Mouse (Mus musculus) neural tube, embryonic 11.5 days (tissue): ENCODE measurements around the gene Nme9. TPM values are rescaled to one million over a fixed set of nuclear protein-coding genes. Genes with fewer than 3 reads are reported as not detected.

ENCODE experiments used
- ATAC-seq: fragments of 200-750 bp; cut with Nextera tagmentation; 2 replicates; pipeline ENCODE4 v1.8.0; 2017; ENCODE audit warnings: moderate number of reproducible peaks, mild to moderate bottlenecking, moderate TSS enrichment, moderate library complexity; ENCODE audit not compliant: insufficient read depth, low FRiP score, low TSS enrichment
- DNase-seq: peaks from one replicate; pipeline ENCODE4 v3.0.0-alpha.2; 2015; ENCODE audit warnings: low spot score
- H3K27ac ChIP-seq: fragments of 300-500 bp; sonication (generic); 2 replicates; pipeline ENCODE4 v1.5.1; 2014; ENCODE audit warnings: low read depth, mild to moderate bottlenecking, low read length
- H3K27me3 ChIP-seq: fragments of 300-500 bp; sonication (generic); 2 replicates; pipeline ENCODE4 v1.6.1; 2014; ENCODE audit warnings: mild to moderate bottlenecking, low read length, mixed read lengths; ENCODE audit not compliant: control insufficient read depth, insufficient read depth
- H3K36me3 ChIP-seq: fragments of 300-500 bp; sonication (generic); 2 replicates; pipeline ENCODE4 v1.6.1; 2014; ENCODE audit warnings: mild to moderate bottlenecking, low read length, moderate library complexity, mixed read lengths; ENCODE audit not compliant: control insufficient read depth, insufficient read depth
- H3K4me1 ChIP-seq: fragments of 300-500 bp; sonication (generic); 2 replicates; pipeline ENCODE4 v1.6.1; 2014; ENCODE audit warnings: low read length, mixed read lengths; ENCODE audit not compliant: control insufficient read depth, insufficient read depth
- H3K4me2 ChIP-seq: fragments of 300-500 bp; sonication (generic); 2 replicates; pipeline ENCODE4 v1.6.1; 2014; ENCODE audit warnings: low read depth, mild to moderate bottlenecking, moderate library complexity
- H3K4me3 ChIP-seq: fragments of 300-500 bp; sonication (generic); 2 replicates; pipeline ENCODE4 v1.5.1; 2014; ENCODE audit warnings: low read depth, low read length
- H3K9ac ChIP-seq: fragments of 300-500 bp; sonication (generic); 2 replicates; pipeline ENCODE4 v1.6.1; 2014; ENCODE audit warnings: mild to moderate bottlenecking, low read length
- H3K9me3 ChIP-seq: fragments of 300-500 bp; sonication (generic); 2 replicates; pipeline ENCODE4 v1.6.1; 2016; ENCODE audit warnings: low read length; ENCODE audit not compliant: control insufficient read depth
- WGBS: fragments of 180-500 bp; shearing (Covaris S2); extraction: QIAGEN DNeasy Blood & Tissue Kit; methylation state at CpG from one replicate; pipeline ENCODE4 v1.1.7; 2014; 5-methylcytosine and 5-hydroxymethylcytosine counted together
- polyA plus RNA-seq: library from polyadenylated mRNA; unstranded; fragments of >200 nt; fragmentation: Nextera tagmentation; extraction: Ambion mirVana; gene quantifications from 2 replicates; pipeline ENCODE4 v1.2.1, GENCODE M21; 2014

Nme9 gene
- polyA plus RNA-seq = not detected in 2 replicates

DNA sequence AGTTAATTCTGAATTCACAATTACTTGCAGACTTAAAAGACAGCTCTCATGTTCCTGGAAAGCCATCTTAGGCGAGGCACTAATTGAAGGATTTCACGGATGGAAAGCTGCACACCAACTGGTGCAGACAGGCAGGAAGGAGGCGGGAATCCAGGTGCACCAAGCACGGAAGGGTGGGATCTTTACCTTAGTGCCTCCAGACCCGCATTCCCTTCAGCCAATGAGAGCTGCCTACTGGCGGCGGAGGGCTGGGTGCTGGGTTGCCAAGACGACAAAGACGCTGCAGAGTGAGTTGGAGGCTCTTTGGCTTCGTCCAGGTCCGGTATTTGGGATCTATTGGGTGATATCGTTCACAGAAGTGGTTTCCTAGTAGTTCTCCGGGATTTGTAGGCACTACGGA is at the start of gene Nme9:
Gene Nme9, plus strand, starts transcription at position 315 of the 400 bp plus-strand sequence.
- ATAC-seq (no peak), DNase-seq (no peak)
- H3K4me1 ChIP-seq = no peaks in the 10 kb centered on the region
- H3K27ac ChIP-seq = no peak within 1 kb of the TSS
- 10% methylated on average over 14 of the region's 14 CpGs for WGBS
- no peak within 1 kb of the TSS for H3K4me2 ChIP-seq
- H3K27me3 ChIP-seq = peaks cover 5% of the 10 kb centered on the region; the same call in 1 of the 2 replicates
- H3K9ac ChIP-seq = no peak within 1 kb of the TSS
- no peak within 1 kb of the TSS for H3K4me3 ChIP-seq
- no peaks in the 10 kb centered on the region for H3K36me3 ChIP-seq
- no peaks in the 10 kb centered on the region for H3K9me3 ChIP-seq

GRCm38 (mm10) chr9:99409280-99409679 is 42.0 kb upstream of the Nme9 start:
- Histone ChIP-seq H3K4me1 (no peaks in the 10 kb centered on the region), H3K9me3 (no peaks in the 10 kb centered on the region), H3K36me3 (no peaks in the 10 kb centered on the region), H3K27ac (no peak overlapping the region), H3K27me3 (no peaks in the 10 kb centered on the region), H3K4me2 (no peak overlapping the region), H3K4me3 (no peak overlapping the region), H3K9ac (no peak overlapping the region)
- 90% methylated on average over 3 of the region's 3 CpGs for WGBS
- ATAC-seq (no peak), DNase-seq (no peak)

- Histone ChIP-seq H3K4me1 (no peaks in the 10 kb centered on the region), H3K4me3 (no peak overlapping the region), H3K36me3 (no peaks in the 10 kb centered on the region), H3K27ac (no peak overlapping the region), H3K9ac (no peak overlapping the region), H3K4me2 (no peak overlapping the region), H3K27me3 (no peaks in the 10 kb centered on the region), H3K9me3 (no peaks in the 10 kb centered on the region)
- DNase-seq (no peak), ATAC-seq (no peak)
- WGBS = 90% methylated on average over 5 of the region's 5 CpGs
These were observed 40.2 kb upstream of the Nme9 start for GRCm38 (mm10) chr9:99411093-99411492.

DNA sequence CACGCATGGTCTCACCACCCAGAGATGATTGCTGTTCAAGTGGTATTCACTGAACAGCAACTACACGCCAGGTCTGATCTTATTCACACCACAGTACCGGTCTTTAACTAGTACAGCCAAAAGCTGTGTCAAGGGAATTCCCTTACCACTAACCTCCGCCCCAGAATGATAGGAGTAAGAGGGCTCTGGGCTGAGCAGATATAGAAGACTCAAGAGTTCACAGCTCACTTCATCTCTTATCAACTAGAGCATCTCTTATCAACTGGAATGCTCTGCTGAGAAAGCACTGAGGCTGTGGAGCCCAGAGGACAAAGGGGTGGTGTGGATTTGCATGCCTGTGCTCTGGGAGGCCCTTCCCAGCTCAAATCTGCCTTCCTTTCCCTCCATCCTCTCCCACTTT is 39.5 kb upstream of the Nme9 start:
- no peak for ATAC-seq
- 92% methylated on average over 4 of the region's 4 CpGs for WGBS

GRCm38 (mm10) chr9:99416809-99417208 is 34.5 kb upstream of the Nme9 start:
- Histone ChIP-seq H3K9me3 (no peaks in the 10 kb centered on the region), H3K4me1 (no peaks in the 10 kb centered on the region), H3K27me3 (no peaks in the 10 kb centered on the region), H3K9ac (no peak overlapping the region), H3K4me3 (no peak overlapping the region), H3K27ac (no peak overlapping the region), H3K36me3 (no peaks in the 10 kb centered on the region), H3K4me2 (no peak overlapping the region)
- WGBS = 88% methylated on average over 3 of the region's 3 CpGs
- no peak for DNase-seq
- ATAC-seq = no peak

More for the DNA sequence above, 39.5 kb upstream of the Nme9 start:
- Histone ChIP-seq H3K36me3 (no peaks in the 10 kb centered on the region), H3K4me3 (no peak overlapping the region), H3K4me1 (no peaks in the 10 kb centered on the region), H3K27me3 (no peaks in the 10 kb centered on the region), H3K9me3 (no peaks in the 10 kb centered on the region), H3K27ac (no peak overlapping the region), H3K4me2 (no peak overlapping the region), H3K9ac (no peak overlapping the region)
- DNase-seq = no peak

DNA sequence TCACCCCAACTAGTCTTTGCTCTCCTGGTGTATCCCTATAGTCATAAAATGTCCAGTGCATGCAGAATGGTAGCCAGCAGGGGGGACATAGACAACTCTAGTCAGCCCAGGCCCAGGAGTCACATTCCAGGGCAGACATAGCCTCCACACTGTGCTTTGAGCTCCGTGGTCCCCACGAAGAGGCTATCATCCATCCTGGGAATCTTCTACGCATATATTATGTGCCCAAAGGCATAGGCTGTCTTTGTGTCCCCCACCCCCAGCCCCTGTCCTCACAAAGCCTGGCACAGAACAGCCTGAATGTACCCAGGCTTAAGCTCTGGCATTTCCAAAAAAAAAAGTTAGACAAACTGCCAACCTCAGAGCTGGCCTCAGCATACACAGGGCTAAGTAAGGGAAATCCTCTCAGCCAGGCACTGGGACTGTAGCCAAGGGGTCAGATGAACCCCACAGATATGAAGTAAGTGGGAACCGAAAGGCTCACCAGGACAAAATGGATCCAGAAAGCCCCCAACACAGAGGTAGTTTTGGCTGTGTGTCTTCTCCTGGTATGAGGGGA is 33.9 kb upstream of the Nme9 start:
- WGBS = 79% methylated on average over 4 of the region's 4 CpGs
- H3K27ac ChIP-seq = no peak overlapping the region
- no peaks in the 10 kb centered on the region for H3K9me3 ChIP-seq
- ATAC-seq (no peak), DNase-seq (no peak)
- H3K4me2 ChIP-seq = no peak overlapping the region
- no peaks in the 10 kb centered on the region for H3K27me3 ChIP-seq
- H3K4me3 ChIP-seq = no peak overlapping the region
- H3K36me3 ChIP-seq = no peaks in the 10 kb centered on the region
- no peak overlapping the region for H3K9ac ChIP-seq
- no peaks in the 10 kb centered on the region for H3K4me1 ChIP-seq

GRCm38 (mm10) chr9:99418377-99418776 is 32.9 kb upstream of the Nme9 start:
- ATAC-seq = no peak
- WGBS = 53% methylated on average over 5 of the region's 5 CpGs
- Histone ChIP-seq H3K4me2 (no peak overlapping the region), H3K36me3 (no peaks in the 10 kb centered on the region), H3K4me3 (no peak overlapping the region), H3K4me1 (no peaks in the 10 kb centered on the region), H3K9me3 (no peaks in the 10 kb centered on the region), H3K27ac (no peak overlapping the region), H3K27me3 (no peaks in the 10 kb centered on the region), H3K9ac (no peak overlapping the region)
- no peak for DNase-seq

GRCm38 (mm10) chr9:99419951-99420701 is 31.1 kb upstream of the Nme9 start:
- H3K36me3 ChIP-seq = no peaks in the 10 kb centered on the region
- 78% methylated on average over 8 of the region's 8 CpGs for WGBS
- H3K27me3 ChIP-seq = no peaks in the 10 kb centered on the region
- no peak overlapping the region for H3K4me3 ChIP-seq
- H3K27ac ChIP-seq = no peak overlapping the region
- DNase-seq = no peak
- H3K4me1 ChIP-seq = no peaks in the 10 kb centered on the region
- H3K4me2 ChIP-seq = no peak overlapping the region
- H3K9ac ChIP-seq = no peak overlapping the region
- no peak for ATAC-seq
- no peaks in the 10 kb centered on the region for H3K9me3 ChIP-seq

DNA sequence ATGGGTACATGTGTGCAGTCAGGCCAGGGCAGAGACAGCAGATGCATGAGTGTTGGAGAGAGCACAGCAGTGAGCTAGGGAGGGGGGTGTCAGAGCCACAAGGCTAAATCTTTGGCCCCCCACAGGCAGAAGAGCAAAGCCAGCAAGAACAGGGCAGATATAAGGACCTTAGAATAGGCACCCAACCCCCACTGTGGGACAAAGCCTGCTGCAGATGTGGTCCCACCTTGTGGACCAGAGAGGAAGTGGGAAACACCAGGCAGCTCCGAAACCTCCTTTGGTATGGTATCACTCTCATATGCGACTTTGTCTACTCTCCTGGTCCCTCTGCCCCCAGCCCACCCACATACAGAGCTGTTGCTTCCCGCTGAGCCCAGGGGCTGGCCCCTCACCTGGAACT is 29.4 kb upstream of the Nme9 start:
- no peak for DNase-seq
- Histone ChIP-seq H3K4me3 (no peak overlapping the region), H3K9me3 (no peaks in the 10 kb centered on the region), H3K36me3 (no peaks in the 10 kb centered on the region), H3K27ac (no peak overlapping the region), H3K9ac (no peak overlapping the region), H3K27me3 (no peaks in the 10 kb centered on the region), H3K4me2 (no peak overlapping the region), H3K4me1 (peaks cover 4% of the 10 kb centered on the region; the same call in 1 of the 2 replicates)
- 72% methylated on average over 3 of the region's 3 CpGs for WGBS
- ATAC-seq = no peak
